Mouse (Mus musculus): Measurements from ENCODE around the gene Ethe1.
A peak's percentile ranks its signal among the peaks of the same experiment; 100 is the strongest.

The Ethe1 gene

GRCm38 (mm10) chr7:24574224-24574796 is 13.0 kb upstream of the Ethe1 start:
- DNase-seq (ENCODE audit: extremely low read depth, low read depth, low spot score), result no peak

GRCm38 (mm10) chr7:24577811-24578210 is 9.5 kb upstream of the Ethe1 start:
- no peak for DNase-seq (ENCODE audit: extremely low read depth, low read depth, low spot score)

GRCm38 (mm10) chr7:24584876-24585275 is 2.5 kb upstream of the Ethe1 start:
- no peak for DNase-seq (ENCODE audit: extremely low read depth, low read depth, low spot score)

- no peak for DNase-seq (ENCODE audit: extremely low read depth, low read depth, low spot score)
Measured at GRCm38 (mm10) chr7:24585995-24586394, 1.3 kb upstream of the Ethe1 start.

GRCm38 (mm10) chr7:24586828-24587227 is 515 bp upstream of the Ethe1 start:
- no peak for DNase-seq (ENCODE audit: extremely low read depth, low read depth, low spot score)

GRCm38 (mm10) chr7:24588336-24588735 is 993 bp downstream of the Ethe1 start:
- DNase-seq (ENCODE audit: extremely low read depth, low read depth, low spot score), result no peak

- no peak for DNase-seq (ENCODE audit: extremely low read depth, low read depth, low spot score)
Measured at GRCm38 (mm10) chr7:24591735-24592134, 4.4 kb downstream of the Ethe1 start.

- no peak for DNase-seq (ENCODE audit: extremely low read depth, low read depth, low spot score)
Measured at GRCm38 (mm10) chr7:24592163-24592562, 4.8 kb downstream of the Ethe1 start.

- no peak for DNase-seq (ENCODE audit: extremely low read depth, low read depth, low spot score)
Measured at GRCm38 (mm10) chr7:24592781-24593180, 5.4 kb downstream of the Ethe1 start.

- DNase-seq (ENCODE audit: extremely low read depth, low read depth, low spot score), result no peak
Measured at GRCm38 (mm10) chr7:24593621-24594308, 6.4 kb downstream of the Ethe1 start.

GRCm38 (mm10) chr7:24594309-24594803 is 7.0 kb downstream of the Ethe1 start:
- no peak for DNase-seq (ENCODE audit: extremely low read depth, low read depth, low spot score)

GRCm38 (mm10) chr7:24595464-24595863 is 8.1 kb downstream of the Ethe1 start:
- no peak for DNase-seq (ENCODE audit: extremely low read depth, low read depth, low spot score)

- no peak for DNase-seq (ENCODE audit: extremely low read depth, low read depth, low spot score)
Measured at GRCm38 (mm10) chr7:24598121-24598520, 10.8 kb downstream of the Ethe1 start.

- peak; percentile 93 for DNase-seq (ENCODE audit: extremely low read depth, low read depth, low spot score)
Measured at GRCm38 (mm10) chr7:24599211-24600067, 12.1 kb downstream of the Ethe1 start.

GRCm38 (mm10) chr7:24600941-24601597 is 13.7 kb downstream of the Ethe1 start:
- no peak for DNase-seq (ENCODE audit: extremely low read depth, low read depth, low spot score)

GRCm38 (mm10) chr7:24605561-24605960 is 18.2 kb downstream of the Ethe1 start:
- no peak for DNase-seq (ENCODE audit: extremely low read depth, low read depth, low spot score)

- DNase-seq (ENCODE audit: extremely low read depth, low read depth, low spot score), result no peak
Measured at GRCm38 (mm10) chr7:24606046-24606445, 18.7 kb downstream of the Ethe1 start.

GRCm38 (mm10) chr7:24608017-24608416 is 20.7 kb downstream of the Ethe1 start:
- peak; percentile 68 for DNase-seq (ENCODE audit: extremely low read depth, low read depth, low spot score)

GRCm38 (mm10) chr7:24608561-24608960 is 21.2 kb downstream of the Ethe1 start:
- DNase-seq (ENCODE audit: extremely low read depth, low read depth, low spot score), result no peak

GRCm38 (mm10) chr7:24610144-24610878 is 23.0 kb downstream of the Ethe1 start, which contains the start of gene Phldb3:
Phldb3 (plus strand) TSS chr7:24610763.
- DNase-seq (ENCODE audit: extremely low read depth, low read depth, low spot score), result no peak
